Mouse (Mus musculus) urinary bladder, adult 18-20 months (tissue): ENCODE data around the gene Ldlrad1.

Source experiments
- DNase-seq, 2 experiments: peaks; one replicate each; pipeline ENCODE4 v3.0.0; 2022; ENCODE audit warnings: low spot score in 2 of 2, mixed read lengths in 2 of 2

Ldlrad1 gene

DNA sequence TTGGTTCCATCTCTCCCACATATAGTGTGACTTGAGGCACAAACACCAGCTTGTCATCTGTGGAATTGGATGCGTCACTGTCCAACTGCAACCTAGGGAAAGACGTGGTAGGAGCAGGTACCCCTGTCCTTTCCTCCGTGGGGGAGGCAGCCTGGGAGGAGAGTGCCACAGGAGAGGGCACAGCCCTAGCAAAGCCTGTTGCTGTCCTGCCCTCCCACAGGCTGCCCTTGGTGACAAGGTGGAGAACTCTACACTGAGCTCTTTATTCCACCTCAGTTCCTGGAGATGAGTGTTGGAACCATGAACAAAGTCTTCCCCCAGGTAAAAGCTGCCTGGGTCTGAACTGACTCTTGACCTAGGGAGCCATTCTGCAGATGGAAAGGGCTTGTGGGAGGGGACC is at the start of gene Ldlrad1:
Gene Ldlrad1 (plus strand): TSS at position 301 of the 400 bp plus-strand sequence.
- DNase-seq, result no peak

DNA sequence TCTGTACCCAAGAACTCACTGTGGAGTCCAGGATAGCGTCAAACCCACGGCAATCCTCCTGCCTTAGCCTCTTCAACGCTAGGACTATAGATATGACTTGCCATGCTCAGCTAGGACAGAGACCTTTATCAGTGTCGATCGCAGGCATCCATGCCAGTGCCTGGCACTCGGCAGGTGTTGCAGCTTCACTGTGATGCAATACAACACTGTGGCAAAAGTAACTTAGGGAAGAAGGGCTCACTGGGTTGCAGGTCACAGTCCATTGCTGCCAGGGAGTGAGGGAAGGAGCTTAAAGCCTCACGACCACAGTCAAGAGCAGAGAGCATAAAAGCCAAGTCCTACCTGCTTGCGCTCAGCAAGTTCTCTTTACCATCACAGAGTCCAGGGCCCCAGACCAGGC is 48.8 kb upstream of the Ldlrad1 start:
- no peak for DNase-seq

DNA sequence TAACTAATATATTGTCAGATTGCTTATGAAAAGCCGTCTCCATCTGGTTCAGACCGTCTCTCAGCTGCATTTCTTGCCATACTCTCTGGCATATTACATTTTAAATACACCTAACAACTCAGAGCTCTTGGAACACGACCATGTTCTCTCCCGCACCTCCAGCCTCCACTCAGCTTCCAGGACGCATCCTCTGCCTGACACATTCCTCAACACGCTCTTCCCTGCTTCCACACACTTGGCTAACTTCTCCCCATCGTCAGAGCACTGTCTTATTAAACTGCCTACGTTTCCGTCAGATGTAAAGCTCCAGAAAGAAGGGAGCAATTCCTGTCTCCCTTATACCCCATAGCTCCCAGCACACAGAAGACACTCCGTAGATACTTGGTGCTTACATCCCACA is 45.6 kb upstream of the Ldlrad1 start:
- DNase-seq, result no peak

DNA sequence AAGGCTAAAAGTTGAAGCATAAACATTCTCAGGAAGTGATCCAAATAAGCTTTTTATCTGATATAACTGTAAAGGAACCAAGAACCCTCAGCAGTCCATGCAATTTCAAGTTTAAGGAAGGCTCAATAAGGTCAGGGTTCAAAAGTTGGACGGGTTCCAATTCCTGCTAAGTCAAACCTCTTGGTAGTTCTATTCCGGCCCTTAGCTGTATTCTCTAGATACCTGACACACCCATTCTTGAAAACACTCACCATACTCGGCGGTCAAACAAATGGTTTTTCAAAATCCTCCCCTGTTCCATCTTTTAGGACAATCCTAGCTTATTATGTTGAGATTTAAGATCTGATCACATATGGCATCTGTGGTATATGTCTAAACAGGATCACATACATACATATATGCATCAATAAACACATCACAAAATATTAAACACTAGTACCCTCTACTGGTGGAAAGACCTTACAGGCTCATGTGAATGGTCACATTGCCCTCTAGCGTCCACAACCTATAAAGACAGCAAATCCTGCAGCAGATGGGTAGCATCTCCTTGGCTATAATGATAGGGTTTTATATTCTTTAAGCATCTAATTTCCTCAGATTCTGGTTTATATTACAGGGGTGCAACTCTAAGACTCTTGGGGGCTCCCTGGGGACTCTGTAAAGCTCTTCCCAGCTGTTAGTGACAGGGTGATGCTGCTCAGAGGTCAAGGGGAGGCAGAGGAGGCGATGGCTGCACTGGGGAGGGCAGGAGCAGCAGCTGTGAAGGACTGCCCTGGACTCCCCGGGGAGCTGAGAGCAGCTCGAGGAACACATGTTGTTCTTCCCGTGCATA is 45.0 kb upstream of the Ldlrad1 start:
- peak; percentile 12 to 52 for DNase-seq

DNA sequence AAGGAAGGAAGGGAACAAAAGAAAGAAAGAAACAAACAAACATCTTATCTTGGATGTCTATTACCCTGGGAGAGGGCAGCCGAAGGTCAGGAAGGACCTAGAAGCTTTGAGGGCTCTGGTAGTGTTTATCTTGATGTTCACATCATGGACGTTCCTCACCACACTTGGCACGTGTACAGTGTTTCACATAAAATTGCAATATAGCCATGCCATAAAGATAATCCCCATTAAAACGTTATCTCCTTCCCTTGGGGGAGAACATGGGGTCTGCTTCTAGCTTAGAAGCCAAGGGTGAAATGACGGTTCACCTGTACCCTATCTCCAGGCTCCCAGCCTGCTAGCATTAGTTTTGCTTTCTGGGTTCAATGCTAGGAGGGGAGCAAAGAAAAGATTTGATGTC is 42.3 kb upstream of the Ldlrad1 start:
- no peak for DNase-seq

DNA sequence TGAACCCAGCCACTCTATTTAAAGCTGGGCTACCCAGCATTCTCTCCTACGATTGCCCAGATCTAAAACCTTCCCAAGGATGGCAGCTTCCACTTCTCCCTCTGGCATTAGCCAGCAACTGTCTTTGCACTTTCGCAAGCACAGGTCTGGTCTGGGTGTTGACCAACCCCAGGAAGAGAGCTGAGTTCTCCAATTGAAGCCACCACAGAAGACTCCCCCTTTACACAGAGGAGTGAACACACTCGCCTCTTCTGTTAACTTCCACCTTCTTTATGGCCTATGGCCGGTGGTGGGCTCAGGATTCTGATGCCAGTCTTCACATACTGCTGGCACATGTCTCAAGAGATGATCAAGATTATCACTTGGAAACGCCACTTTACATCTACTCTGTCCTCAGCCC is 41.2 kb upstream of the Ldlrad1 start:
- no peak for DNase-seq

DNA sequence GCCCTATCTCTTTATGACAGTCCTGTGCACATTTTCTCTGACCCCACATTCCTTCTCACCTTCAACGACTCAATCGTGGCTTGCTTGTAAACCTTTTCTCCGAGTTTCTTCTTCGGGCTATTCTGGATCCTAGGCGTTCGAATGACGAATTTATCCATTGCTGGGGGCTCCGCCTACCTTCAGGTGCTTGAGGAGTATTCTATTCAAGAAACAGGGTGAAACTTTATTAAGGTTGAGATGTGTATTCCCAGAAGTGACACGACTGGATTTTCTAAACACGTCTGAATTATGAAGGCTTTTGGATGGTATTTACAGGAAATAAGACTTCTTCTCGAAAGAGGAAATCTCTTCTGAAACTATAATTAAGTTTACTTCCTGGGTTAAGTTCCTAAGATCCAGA is 31.5 kb upstream of the Ldlrad1 start:
- no peak for DNase-seq

DNA sequence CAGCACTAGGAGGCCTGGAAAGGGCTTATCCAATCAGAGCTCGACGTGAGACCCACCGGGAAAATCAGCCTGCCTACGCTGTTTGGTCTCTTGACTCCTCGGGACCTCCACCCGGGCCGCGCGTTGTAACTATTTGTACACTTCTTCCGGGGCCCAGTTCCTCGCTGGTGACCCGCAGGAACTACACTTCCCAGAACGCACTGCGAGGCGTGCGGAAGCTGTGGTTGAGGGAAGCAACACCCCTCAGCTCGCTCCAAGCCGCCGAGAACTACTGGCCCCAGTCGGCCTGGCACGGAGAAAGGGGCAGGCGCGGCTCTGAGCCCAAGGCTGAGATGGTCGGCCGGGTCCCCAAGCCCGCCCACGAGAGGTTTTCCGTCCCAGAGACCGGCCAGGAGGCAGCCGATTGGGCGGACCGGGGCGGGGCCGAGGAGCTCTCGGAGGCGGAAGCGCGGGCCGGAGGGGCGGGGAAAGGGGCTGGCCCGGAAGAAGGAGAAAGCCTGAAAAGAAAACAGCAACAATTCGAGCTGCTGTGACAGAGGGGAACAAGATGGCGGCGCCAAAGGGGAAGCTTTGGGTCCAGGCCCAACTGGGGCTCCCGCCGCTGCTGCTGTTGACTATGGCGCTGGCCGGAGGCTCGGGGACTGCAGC is 30.7 kb upstream of the Ldlrad1 start, which contains the start of gene Tmem59:
Gene Tmem59 (plus strand): TSS at position 218 of the 648 bp plus-strand sequence.
- peak; percentile 95 to 98 for DNase-seq

DNA sequence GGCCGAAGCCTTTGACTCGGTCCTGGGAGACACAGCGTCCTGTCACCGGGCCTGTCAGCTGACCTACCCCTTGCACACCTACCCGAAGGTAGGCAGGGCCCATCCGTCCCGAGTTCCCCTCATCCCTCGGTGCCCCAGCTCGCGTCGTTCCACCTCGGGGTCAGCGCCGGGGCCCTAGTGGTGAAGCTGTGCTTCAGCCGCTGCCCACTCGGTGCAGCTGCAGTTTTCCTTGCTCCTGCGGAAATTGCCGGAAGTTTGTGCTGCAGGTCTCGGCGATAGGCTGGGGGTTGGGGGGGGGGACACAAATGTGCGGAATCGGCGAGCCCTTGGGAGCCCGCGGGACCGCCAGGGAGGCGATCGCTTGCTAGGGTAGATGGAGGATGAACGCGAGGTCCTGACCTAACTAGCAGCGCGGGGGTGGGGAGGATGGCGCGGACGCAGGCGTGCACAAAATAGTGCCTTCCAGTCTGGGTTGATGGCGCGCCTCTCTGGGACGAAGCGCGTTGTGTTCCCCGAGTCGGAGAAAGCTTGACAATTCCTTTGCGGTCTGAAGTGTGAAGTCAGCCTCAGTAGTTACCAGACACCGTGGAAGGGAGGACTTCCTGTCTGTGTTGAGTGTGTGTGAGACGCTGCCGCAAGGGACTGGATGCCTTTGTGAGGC is 30.0 kb upstream of the Ldlrad1 start, which contains the start of gene Tceanc2:
Gene Tceanc2 (minus strand): TSS at position 287 of the 661 bp plus-strand sequence.
- DNase-seq, result peak; percentile 27 to 48

DNA sequence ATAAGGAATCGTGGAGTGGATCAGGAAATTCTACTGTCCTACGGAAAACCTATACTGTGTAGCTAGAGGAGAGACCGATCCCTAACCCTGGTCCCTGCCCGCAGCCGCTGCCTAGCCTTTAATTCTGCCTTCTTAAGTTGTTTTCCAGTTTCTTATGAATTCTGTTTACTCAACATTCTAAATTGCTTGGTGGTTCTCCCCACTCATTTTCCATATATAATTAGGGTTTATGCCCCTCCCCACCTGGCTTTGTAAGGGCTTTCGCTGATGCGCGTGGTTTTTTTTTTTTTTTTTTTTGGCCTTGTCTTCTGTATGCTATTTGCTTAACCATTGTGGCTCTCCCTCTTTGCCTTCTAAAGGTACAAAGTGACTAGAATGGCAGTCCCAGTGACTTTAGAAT is 29.4 kb upstream of the Ldlrad1 start:
- DNase-seq, result no peak

DNA sequence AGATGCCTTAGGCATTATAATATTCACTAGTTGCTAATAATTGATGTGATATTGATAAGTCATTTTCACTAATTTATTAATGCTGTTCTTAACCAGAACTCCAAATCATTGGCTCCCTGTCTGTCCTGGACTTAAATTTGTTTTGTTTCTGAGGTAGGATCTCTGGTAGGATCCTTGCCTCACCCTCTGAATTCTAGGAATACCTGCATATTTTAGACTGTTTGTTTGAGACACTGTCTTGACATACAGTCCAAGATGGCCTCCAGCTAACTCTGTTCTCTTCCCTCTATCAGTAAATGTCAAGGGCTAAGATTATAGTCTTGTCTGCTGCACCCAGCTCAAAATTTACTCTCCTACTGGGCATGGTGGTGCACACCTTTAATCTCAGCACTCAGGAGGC is 28.2 kb upstream of the Ldlrad1 start:
- DNase-seq, result no peak

DNA sequence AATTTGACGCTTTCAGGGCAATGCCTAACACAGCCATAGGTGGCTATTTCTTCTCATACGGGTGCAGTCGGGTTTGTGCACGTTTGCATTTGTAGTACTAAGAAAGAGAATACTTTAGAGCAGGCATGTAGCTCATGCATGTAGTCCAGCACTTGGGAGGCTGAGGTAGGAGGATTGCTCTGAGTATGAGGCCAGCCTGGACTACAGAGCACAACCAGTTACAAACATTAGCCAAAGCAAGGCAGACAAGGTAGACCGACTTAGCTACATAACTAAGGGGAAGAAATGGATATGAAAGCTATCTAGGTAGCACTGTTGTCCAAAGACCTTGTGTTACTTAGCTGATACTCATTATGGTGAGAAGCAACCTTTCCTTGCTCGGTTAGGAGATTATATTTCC is 27.1 kb upstream of the Ldlrad1 start:
- no peak for DNase-seq

DNA sequence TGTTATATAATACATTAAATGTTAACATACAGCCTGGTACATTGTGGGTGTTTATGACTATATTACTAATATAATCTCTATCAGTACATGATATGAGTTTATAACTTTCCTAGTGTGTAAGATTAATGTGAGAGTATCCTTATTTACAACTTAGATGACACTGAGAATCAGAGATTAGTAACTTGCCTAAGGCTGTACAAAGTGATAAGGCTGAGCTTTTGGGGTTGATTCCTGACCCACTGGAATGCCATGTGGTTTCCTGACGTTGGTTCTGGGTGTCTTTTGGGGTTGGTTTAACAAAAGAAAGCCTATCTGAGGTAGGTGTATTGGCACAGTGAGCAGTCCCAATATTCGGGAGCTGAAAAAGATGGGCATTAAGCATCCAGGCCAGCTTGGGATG is 26.2 kb upstream of the Ldlrad1 start:
- DNase-seq, result no peak

DNA sequence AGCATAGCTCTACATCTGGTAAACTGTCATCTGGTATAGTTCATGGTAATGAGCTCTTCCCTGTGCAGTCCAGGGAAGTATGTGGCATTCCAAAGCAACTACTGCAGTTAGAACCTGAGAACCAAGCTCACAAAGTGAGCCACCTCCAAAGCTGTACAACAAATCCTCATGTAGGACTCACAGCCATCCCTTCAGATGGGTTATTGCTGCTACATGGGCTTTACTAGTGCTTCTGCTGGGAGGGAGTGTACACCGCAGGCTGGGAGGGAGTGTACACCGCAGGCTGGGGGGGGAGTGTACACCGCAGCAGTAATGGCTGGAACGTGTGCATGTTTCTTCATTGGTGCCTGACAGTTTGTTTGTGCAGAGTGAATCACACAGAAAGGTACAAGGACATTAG is 25.8 kb upstream of the Ldlrad1 start:
- DNase-seq, result no peak

DNA sequence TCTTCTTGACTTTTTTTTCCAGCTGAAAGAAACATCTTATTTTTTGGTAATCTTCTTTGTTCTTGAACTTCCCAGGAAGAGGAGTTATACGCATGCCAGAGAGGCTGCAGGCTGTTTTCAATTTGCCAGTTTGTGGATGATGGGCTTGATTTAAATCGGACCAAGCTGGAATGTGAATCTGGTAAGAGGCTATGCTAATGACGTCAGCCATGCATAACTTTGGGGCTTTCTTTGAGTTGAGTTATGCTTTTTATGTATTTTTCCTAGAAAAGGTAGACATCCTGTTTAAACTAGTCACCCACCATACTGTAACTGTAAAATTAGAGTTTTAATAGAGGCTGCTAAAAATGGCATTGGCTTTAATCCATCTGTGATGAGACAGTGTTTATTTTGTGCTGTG is 23.3 kb upstream of the Ldlrad1 start:
- DNase-seq, result no peak

DNA sequence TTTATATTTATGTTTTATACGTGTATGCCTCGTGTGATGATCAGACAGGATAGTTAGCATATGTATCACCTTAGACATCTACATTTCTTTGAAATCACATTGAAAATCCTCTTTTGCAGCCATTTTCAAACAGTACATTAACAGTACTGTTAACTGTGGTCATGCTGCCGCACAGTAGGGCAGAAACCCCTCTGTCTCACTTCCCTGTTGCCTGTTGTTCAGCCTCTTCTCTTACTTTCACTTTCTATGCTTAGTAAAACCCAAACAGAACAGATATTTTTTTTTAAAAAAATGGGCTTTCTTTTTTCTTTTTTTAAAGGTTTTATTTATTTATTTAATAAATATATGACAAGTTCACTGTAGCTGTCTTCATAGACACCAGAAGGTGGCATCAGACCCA is 15.1 kb upstream of the Ldlrad1 start:
- DNase-seq, result no peak

DNA sequence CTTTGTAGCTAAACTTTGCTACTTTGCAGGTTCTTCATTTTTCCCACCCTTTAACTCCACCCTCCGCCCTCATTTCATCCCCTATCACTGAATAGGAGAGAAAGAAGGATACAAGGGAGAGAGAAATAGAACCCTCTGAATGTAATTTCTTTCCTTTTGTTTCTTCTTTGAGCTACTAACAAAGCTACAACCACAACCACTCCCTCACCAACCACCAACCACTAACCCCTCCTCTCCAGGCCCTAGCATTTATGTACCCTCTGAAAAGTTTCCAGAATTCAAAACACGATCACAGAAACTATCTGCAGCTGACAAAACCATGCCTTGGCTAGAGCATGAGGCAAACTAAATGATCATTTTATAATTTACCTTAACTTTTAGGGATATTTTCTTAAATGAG is 12.5 kb upstream of the Ldlrad1 start:
- no peak for DNase-seq

DNA sequence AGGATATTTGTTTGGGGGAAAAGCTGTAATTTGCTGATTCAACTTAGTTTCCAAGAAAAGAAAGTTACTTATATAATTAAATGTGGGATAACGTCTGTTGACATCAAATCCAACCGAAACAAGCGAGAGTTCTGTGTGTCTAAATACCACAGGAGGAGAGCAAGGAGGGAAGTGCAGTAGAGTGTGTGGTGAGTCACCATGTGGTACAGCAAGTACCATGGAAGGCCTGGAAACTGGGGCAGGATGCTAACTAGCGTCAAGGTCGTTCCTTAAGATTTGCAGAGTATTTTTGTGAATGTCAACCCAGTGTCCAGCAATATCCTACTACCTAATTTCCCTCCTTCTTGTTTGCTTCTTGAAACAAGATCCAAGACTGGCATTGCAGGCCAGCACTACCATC is 10.9 kb upstream of the Ldlrad1 start:
- DNase-seq, result no peak

DNA sequence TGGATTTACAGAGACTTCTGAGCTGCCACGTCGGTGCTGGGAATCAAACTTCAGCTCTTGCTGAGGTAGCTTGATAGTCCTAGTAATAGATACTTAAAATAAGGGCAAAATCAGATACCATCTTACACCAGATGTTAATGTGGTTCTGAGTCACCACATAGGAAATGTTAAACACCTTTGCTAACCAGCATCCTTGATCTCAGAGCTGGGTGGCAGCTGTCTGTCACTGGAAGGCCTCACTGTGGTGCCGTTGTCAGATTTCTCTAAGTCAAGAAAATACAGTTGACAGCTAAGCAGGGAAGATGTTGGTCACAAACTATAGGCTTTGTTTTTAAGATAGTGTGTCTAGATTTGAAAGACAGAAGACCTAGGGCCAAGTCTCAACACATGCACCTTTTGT is 7.2 kb upstream of the Ldlrad1 start:
- DNase-seq, result no peak

DNA sequence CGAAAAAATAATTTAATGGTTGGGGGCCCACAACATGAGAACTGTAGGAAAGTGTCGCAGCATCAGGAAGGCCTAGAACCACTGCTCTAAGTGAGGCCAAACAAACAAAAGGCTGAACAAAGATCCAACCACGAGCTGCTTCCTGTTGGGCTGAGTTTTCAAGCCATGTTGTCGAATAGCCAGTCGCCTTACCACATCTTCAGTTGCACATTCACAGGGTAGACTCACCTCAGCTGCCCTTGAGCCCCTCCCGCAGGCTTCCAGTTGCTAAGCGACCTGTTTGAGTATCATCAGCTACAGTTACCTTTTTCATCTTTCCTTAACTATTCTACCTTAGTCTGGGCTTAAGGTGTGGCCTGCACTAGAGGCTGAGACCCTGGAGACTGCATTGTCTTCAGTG is 6.0 kb upstream of the Ldlrad1 start:
- no peak for DNase-seq

DNA sequence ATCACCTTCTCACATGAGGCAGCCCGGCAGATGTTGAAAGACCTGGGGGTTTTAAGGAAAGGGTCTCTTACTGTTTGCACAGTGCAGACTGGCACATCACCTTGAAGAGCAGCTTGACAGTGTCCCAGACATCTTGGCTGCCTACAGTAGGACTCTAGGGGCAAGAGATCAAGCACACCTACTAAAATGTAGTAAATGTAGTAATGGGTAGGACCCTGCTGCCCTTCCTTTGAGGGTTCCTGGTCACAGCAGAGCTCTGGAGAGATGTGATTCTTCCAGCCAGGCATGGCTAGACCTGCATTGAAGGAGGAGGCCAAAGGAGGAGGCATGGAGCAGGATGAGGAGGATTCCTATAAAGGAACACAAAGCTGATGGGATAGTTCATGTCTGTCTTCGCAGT is 2.0 kb upstream of the Ldlrad1 start:
- DNase-seq, result no peak

DNA sequence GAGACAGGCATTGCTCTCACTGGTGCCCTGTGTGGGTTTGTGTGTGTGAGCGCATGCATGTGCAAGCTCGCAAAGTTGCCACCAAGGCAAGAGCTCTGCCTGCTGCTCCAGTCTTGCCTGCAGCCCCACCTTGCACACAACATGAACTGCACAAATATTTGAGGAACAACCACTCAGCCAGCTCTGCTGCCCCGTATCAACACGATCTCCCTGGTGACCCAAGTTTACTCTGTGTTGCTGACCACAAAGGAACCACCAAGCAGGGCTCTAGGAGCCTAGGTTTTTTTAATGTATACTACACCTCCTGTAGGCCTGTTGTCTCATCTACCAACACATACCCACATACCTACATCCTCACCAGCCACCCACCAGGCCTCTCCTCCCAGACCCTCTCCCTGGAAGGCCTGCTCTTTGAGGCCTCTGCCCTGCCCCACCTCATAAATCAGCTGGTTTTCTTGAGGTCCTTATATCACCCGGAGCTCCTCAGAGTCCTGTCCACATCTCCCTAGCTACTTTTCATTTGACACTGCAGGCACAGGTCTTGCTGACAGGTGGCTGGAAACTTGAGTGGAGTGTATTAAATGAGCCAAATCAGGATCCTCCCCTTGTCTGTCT is 1.6 kb downstream of the Ldlrad1 start:
- DNase-seq, result peak; percentile 37 to 63
